Mouse (Mus musculus) inflammation-experienced regulatory T-cells, adult 16 weeks (primary cell): ENCODE results near the gene Mrpl40. TPM values are rescaled to one million over a fixed set of nuclear protein-coding genes. Genes with fewer than 3 reads are reported as not detected.

Experiments used
- polyA plus RNA-seq: library from polyadenylated mRNA; unstranded; fragments of 100-300 nt; shearing (Covaris generic); gene quantifications from one replicate; pipeline ENCODE4 v1.2.1, GENCODE M21; 2017

Mrpl40 gene
- 82.3 TPM for polyA plus RNA-seq

GRCm38 (mm10) chr16:18876442-18877308, at the start of gene Mrpl40, which contains the start of gene Hira:
Mrpl40 (minus strand) TSS chr16:18876862.
Hira (plus strand) TSS chr16:18877037.

DNA sequence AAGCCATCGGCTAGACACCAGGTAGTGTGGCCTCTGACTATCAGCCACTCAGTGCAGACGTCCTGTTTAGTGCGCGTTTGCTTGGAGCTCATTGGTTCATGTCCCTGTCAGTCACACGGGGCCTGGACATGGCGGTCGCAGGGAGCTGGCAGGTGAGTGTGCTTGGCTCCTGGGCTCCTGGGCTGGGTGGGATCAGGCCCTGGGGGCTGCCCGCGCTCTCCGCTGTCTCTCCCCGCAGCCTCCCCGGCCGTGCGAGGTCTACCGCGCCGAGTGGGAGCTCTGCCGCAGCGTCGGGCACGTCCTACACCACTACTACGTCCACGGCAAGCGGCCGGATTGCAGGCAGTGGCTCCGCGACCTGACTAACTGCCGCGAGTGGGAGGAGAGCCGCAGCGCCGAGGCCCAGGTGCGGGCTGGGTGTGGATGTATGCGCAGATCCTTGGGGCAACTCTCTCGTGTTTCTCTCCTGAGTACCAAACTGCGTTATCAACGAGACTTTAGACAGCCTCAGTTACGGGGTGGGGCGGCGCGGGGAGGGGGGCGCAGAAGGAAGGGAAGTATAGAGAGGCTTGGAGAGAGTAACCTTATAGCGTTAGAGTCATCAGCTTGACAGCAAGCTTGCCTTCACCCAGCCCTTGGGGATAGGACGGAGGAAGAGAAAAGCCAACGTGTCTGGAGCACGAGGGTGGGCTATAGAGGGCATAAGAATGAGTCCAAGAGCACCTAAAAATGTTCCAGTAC, 40.0 kb downstream of the Mrpl40 start, which contains the start of the genes 2510002D24Rik and Gm28539:
Gene 2510002D24Rik, plus strand, starts transcription at position 111 of the 741 bp plus-strand sequence.
Gene Gm28539, plus strand, starts transcription at position 117 of the 741 bp plus-strand sequence.

Other genes starting within 250 kb of the Mrpl40 start
- gene Sept5, start 246.9 kb downstream of the Mrpl40 start, polyA plus RNA-seq = 0.77 TPM
- 0.21 TPM for gene Cldn5, start 100.0 kb downstream of the Mrpl40 start, polyA plus RNA-seq
- 149 TPM for gene Ufd1, start 65.1 kb downstream of the Mrpl40 start, polyA plus RNA-seq
- 8.8 TPM for gene Cdc45, start 64.9 kb downstream of the Mrpl40 start, polyA plus RNA-seq
- 95.2 TPM for gene 2510002D24Rik, start 40.3 kb downstream of the Mrpl40 start, polyA plus RNA-seq
- not detected for gene Gm28539, start 40.3 kb downstream of the Mrpl40 start, polyA plus RNA-seq
- 6.5 TPM for gene Hira, start 175 bp upstream of the Mrpl40 start, polyA plus RNA-seq